Mouse (Mus musculus) embryonic fibroblast, embryonic 13.5 days (primary cell): ENCODE results near the gene Ms4a7. TPM values are rescaled to one million over a fixed set of nuclear protein-coding genes. Genes with fewer than 3 reads are reported as not detected.

Experiments
- H3K27ac ChIP-seq: 2 replicates; pipeline ENCODE4 v1.5.1; 2012; ENCODE audit warnings: low read length, control low read depth, inconsistent platforms; ENCODE audit not compliant: insufficient read depth
- H3K4me1 ChIP-seq: 2 replicates; pipeline ENCODE4 v1.6.1; 2011; ENCODE audit warnings: low read length; ENCODE audit not compliant: control insufficient read depth, insufficient read depth
- H3K4me3 ChIP-seq: 2 replicates; pipeline ENCODE4 v1.5.1; 2011; ENCODE audit warnings: mild to moderate bottlenecking, control low read depth, low read length; ENCODE audit not compliant: insufficient read depth
- CTCF ChIP-seq: IDR thresholded peaks from 2 replicates; pipeline ENCODE4 v1.5.1; 2011; ENCODE audit warnings: mild to moderate bottlenecking, control low read depth, low read length, moderate library complexity, borderline replicate concordance; ENCODE audit not compliant: insufficient read depth
- POLR2A ChIP-seq: IDR thresholded peaks from 2 replicates; pipeline ENCODE4 v1.6.1; 2011; ENCODE audit warnings: low read depth, mild to moderate bottlenecking, control low read depth, low read length, moderate library complexity
- polyA plus RNA-seq: library from polyadenylated mRNA; stranded (reverse); fragments of >200 nt; gene quantifications from 2 replicates; pipeline ENCODE4 v1.2.4, GENCODE M21; 2011; ENCODE audit warnings: low read depth; ENCODE audit not compliant: missing spikeins, insufficient read length

Ms4a7 gene
- 0.55 and 5.0 TPM in 2 replicates for polyA plus RNA-seq

GRCm38 (mm10) chr19:11335932-11336331 is at the start of gene Ms4a7:
Gene Ms4a7, minus strand, starts transcription at chr19:11336146.
- TF ChIP-seq POLR2A (no peak), CTCF (no peak)
- Histone ChIP-seq H3K27ac (no peak within 1 kb of the TSS), H3K4me3 (no peak within 1 kb of the TSS), H3K4me1 (no peaks in the 10 kb centered on the region)

- Histone ChIP-seq H3K4me1 (no peaks in the 10 kb centered on the region), H3K4me3 (no peak overlapping the region), H3K27ac (no peak overlapping the region)
- TF ChIP-seq POLR2A = no peak
- no peak for TF ChIP-seq CTCF
Observed at GRCm38 (mm10) chr19:11376399-11376798, 40.5 kb upstream of the Ms4a7 start.

- H3K27ac ChIP-seq = no peak within 1 kb of the TSS
- no peaks in the 10 kb centered on the region for H3K4me1 ChIP-seq
- H3K4me3 ChIP-seq = no peak within 1 kb of the TSS
- no peak for TF ChIP-seq CTCF
- no peak for TF ChIP-seq POLR2A
Observed at GRCm38 (mm10) chr19:11375273-11375672, 39.3 kb upstream of the Ms4a7 start, which contains the start of gene Ms4a4a. Gene Ms4a4a, plus strand, starts transcription at chr19:11375523.

GRCm38 (mm10) chr19:11371181-11371580 is 35.2 kb upstream of the Ms4a7 start:
- no peak overlapping the region for H3K4me3 ChIP-seq
- TF ChIP-seq CTCF = no peak
- no peak for TF ChIP-seq POLR2A
- H3K4me1 ChIP-seq = no peaks in the 10 kb centered on the region
- H3K27ac ChIP-seq = no peak overlapping the region

GRCm38 (mm10) chr19:11368310-11368709 is 32.4 kb upstream of the Ms4a7 start:
- no peak for TF ChIP-seq CTCF
- H3K4me3 ChIP-seq = no peak overlapping the region
- H3K27ac ChIP-seq = no peak overlapping the region
- no peaks in the 10 kb centered on the region for H3K4me1 ChIP-seq

- H3K4me3 ChIP-seq = no peak overlapping the region
- TF ChIP-seq POLR2A = no peak
- no peak overlapping the region for H3K27ac ChIP-seq
- no peaks in the 10 kb centered on the region for H3K4me1 ChIP-seq
Observed at GRCm38 (mm10) chr19:11362002-11362401, 26.1 kb upstream of the Ms4a7 start.

GRCm38 (mm10) chr19:11360106-11360505 is 24.2 kb upstream of the Ms4a7 start:
- TF ChIP-seq POLR2A = no peak
- no peak for TF ChIP-seq CTCF
- Histone ChIP-seq H3K4me1 (no peaks in the 10 kb centered on the region), H3K4me3 (no peak overlapping the region), H3K27ac (no peak overlapping the region)

- Histone ChIP-seq H3K4me1 (no peaks in the 10 kb centered on the region), H3K4me3 (no peak overlapping the region), H3K27ac (no peak overlapping the region)
- TF ChIP-seq CTCF = no peak
- TF ChIP-seq POLR2A = no peak
Observed at GRCm38 (mm10) chr19:11355730-11356129, 19.8 kb upstream of the Ms4a7 start.

GRCm38 (mm10) chr19:11351878-11352277 is 15.9 kb upstream of the Ms4a7 start:
- H3K27ac ChIP-seq = no peak overlapping the region
- no peak for TF ChIP-seq POLR2A
- no peak for TF ChIP-seq CTCF
- no peaks in the 10 kb centered on the region for H3K4me1 ChIP-seq
- no peak overlapping the region for H3K4me3 ChIP-seq

GRCm38 (mm10) chr19:11349698-11350481 is 13.9 kb upstream of the Ms4a7 start:
- Histone ChIP-seq H3K4me1 (no peaks in the 10 kb centered on the region), H3K4me3 (no peak overlapping the region), H3K27ac (no peak overlapping the region)
- TF ChIP-seq POLR2A (no peak), CTCF (no peak)

GRCm38 (mm10) chr19:11343992-11344391 is 8.0 kb upstream of the Ms4a7 start:
- no peak for TF ChIP-seq POLR2A
- TF ChIP-seq CTCF = no peak
- H3K4me1 ChIP-seq = no peaks in the 10 kb centered on the region
- no peak overlapping the region for H3K4me3 ChIP-seq
- H3K27ac ChIP-seq = no peak overlapping the region
